Mouse (Mus musculus): ENCODE measurements around the gene Glb1.
"Not testable (repeated sequence)": the region's sequence is repeated elsewhere in the genome, so short reads cannot be mapped to it uniquely, and the experiment has no call there.

Glb1 gene

DNA sequence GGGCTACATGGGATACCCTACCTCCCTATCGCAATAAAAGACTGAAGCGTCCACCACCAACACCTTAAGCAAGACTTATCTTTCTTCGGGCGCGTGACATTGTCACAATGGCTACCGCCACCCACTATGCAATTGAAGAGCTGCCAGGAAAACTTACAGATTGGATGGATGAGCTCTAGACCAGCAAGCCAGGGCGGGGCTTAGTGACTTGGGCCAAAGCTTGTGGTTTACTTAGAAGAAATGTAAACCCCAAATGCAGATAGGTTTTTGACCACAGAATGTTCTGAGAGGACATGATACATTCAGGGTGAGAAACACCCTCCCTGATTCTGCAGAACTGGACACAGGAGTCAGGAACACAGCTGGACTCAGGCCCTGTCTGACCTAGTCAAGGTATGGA is 100.2 kb downstream of the Glb1 start:
- DNase-seq (ENCODE audit: low read depth, low spot score) = no peak

DNA sequence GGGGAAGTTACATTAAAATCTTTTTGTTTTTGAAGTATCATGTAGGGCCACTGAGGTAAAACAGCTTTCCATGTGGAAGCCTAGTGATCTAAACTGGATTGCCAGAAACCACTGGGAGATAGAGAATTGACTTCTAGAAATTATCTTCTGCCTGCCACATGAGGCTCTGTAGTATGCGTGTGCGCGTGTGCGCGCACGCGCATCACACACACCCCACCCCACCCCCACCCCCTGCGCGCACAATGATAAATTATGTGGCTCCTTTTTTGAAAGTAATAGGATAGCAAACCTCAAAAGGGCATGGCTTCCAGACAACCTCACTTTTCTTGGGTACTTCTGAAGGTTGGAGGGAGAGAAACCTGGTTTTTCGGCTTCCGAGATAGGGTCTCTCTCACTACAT is 101.0 kb downstream of the Glb1 start:
- DNase-seq (ENCODE audit: low read depth, low spot score) = no peak

- DNase-seq (ENCODE audit: low read depth, low spot score) = no peak
These were observed 102.0 kb downstream of the Glb1 start for GRCm38 (mm10) chr9:114502711-114503427.

GRCm38 (mm10) chr9:114504816-114505215 is 103.9 kb downstream of the Glb1 start, which contains the start of gene Ccr4:
Ccr4 (minus strand) TSS chr9:114504916.
- DNase-seq (ENCODE audit: low read depth, low spot score) = no peak

GRCm38 (mm10) chr9:114506564-114506963 is 105.7 kb downstream of the Glb1 start:
- DNase-seq (ENCODE audit: low read depth, low spot score) = no peak

DNA sequence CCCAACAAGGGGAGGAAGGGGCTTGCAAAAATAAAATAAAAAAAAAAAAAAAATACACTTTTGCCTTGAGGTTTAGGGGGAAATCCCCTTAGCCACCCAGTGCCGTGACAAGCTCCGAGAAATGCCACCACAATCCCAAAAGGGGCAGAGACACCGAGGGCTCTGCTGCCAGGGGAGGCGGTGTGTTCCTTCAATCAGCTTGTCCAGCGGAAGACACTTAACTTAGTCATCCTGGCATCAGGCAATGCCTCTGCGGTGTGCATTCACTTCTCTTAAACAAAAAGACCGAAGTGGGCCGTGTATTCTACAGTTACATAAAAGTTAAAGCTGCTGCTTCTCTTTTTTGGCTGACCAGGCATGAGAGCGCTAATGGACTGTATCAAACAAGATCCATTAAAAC is 106.5 kb downstream of the Glb1 start:
- DNase-seq (ENCODE audit: low read depth, low spot score) = no peak

DNA sequence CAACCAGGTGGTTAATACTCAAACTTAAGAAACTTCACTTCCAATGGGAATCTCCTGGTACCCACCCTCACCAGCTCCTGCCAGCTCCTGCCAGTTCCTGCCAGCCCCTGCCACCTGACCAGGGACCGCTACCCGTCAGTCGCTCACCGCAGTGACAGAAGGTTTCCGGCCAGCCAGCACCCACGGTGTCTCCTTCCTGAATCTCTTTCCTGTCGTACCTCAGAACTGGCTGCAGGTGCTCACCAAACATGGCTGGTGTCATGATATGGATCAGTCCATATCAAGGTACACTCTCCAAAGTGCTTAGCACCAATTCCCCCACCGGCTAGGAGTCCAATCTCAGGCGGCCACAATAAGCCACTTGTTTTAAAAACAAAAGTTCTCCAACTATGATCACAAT is 108.9 kb downstream of the Glb1 start:
- DNase-seq (ENCODE audit: low read depth, low spot score) = no peak

DNA sequence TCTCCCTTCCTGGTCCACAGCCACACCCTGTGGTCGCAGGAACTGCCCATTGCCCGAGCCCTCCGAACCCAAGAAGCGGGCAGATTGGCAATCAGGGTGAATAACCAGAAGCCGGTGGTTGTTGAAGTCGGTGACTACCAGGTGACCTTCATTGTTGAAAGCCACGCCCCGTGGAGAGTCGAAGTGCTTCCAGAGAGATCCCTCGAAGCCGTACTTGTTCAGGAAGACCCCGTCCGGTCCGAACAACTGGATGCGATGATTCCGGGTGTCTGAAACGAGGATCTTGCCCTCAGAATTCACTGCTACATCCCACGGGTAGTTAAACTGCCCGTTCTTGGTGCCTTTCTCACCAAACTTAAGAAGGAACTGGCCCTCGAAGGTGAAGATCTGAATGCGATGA is 112.0 kb downstream of the Glb1 start:
- no peak for DNase-seq (ENCODE audit: low read depth, low spot score)

- DNase-seq (ENCODE audit: low read depth, low spot score) = no peak
These were observed 114.5 kb downstream of the Glb1 start, which contains the start of gene C130032M10Rik for GRCm38 (mm10) chr9:114515364-114515763. C130032M10Rik (plus strand) TSS chr9:114515697.

DNA sequence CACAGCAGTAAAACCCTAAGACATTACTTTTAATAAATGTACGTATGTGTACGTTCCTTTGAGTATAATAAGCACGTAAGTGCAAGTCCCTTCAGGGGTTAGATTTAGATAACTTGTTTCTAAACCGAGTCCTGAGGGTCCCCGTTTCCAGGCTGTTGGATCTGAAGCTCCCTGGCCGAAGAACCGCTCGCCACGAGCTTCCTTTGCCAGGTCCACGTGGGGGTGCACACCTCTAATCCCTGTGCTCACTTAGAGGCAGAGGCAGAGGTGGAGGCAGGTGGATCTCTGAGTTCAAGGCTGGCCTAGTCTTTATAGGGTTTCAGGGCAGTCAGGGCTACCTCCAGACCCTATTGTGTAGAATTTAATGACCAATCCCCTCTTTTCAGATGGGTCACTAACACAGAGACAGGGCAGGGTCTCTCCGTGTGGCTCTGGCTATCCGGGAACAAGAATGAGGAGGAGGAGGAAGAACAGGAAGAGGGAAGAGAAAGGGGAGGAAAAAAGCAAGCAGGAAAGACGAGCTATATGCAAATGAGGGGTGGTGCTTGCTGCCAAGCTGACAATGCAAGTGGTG is 117.1 kb downstream of the Glb1 start:
- DNase-seq (ENCODE audit: low read depth, low spot score) = no peak

GRCm38 (mm10) chr9:114518812-114519477 is 118.1 kb downstream of the Glb1 start:
- no peak for DNase-seq (ENCODE audit: low read depth, low spot score)

DNA sequence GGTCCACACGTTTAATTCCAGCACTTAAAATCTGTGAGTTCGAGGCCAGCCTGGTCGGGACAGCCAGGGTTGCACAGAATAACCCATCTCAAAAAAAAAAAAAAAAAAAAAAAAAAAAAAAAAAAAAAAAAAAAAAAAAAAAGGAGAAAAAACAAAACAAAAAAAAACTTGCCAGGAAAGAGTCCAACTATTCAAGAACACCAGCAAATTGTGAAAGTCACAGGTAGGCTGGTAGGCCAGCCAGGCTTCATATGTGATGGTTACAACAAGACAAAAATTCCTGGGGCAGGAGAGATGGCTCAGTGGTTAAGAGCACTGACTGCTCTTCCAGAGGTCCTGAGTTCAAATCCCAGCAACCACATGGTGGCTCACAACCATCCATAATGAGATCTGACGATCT is 119.7 kb downstream of the Glb1 start:
- DNase-seq (ENCODE audit: low read depth, low spot score) = not testable (repeated sequence)

- no peak for DNase-seq (ENCODE audit: low read depth, low spot score)
These were observed 121.2 kb downstream of the Glb1 start for GRCm38 (mm10) chr9:114522041-114522440.

GRCm38 (mm10) chr9:114522501-114522900 is 121.6 kb downstream of the Glb1 start:
- no peak for DNase-seq (ENCODE audit: low read depth, low spot score)
